Mouse (Mus musculus) right cerebral cortex, postnatal 25 days (tissue): ENCODE data around the gene Ccnl1.

ENCODE experiments used
- DNase-seq: peaks from one replicate; pipeline ENCODE4 v3.0.0; 2022

The Ccnl1 gene

DNA sequence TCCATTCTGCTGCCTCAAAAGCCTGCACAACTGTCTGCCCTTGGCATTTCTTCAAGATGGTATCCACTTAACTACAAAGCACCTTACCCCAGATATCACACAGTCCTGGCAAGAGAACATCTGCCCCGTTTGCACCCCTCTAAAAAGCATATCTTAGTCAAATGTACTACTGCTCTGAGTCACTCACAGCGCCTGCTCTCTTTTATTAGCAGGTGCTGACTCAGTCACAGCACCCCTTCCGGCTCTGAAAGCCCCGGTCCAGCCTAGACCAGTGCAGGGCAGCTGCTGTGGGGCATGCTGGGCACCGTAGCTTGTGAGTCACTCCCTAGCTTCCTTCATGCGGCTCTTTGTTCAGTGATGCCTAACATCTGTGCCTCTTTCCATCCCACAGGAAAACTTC is 35.6 kb downstream of the Ccnl1 start:
- peak; percentile 24 for DNase-seq

DNA sequence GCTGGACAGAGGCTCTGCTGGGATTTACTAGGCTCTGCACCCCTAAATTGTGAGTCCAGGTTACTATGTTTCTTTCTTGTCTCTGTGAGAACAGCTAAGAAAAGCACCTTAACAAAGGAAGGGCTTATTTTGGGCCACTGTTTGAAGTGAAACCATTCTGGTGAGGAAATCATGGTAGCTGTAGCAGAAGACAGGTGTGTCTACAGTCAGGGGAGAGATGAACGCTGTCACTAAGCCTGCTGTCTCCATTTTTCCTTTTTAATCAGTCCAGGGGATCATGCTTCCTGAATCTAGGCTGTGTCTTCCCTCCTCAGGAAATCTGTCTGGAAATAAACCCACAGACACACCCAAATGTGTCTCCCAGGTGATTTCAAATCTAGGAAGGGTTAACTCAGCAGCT is 36.4 kb downstream of the Ccnl1 start:
- no peak for DNase-seq

DNA sequence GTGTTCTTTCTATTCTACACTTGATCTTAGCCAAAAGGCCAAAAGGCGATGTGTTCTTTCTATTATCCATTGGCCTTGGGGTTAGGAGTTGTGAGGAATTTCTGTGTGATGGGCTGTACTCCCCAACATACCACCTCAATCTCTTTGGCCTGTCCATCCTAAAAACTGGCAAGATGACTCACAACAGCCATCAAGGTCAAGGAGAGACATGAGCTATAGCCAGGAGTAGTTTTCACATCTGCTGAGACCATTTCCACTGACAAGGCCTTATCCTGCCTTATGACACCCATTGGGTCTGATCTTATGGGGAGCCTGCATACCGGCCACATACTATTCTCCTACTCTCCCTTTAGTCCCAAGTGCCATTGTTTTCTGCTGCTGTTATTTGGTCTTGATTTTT is 39.0 kb downstream of the Ccnl1 start:
- DNase-seq, result no peak

DNA sequence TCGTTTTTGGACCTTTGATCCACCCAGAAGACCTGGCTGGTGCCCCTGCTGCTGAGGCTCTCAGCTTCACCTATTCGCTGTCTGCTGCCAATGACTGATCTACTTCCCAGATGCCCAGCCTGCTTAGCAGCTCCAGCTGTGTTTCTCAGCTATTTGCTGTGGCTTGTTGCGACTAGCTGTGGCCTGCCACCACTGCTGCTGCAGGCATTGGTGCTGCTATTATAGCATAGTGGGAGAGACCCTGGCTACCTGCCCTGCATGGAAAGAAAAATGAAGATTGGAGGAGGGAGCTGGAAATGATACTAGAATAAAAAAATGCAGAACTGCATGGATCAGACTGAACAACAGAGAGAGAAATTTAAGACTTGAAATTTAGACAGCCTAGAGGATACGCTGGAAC is 45.1 kb downstream of the Ccnl1 start:
- no peak for DNase-seq

DNA sequence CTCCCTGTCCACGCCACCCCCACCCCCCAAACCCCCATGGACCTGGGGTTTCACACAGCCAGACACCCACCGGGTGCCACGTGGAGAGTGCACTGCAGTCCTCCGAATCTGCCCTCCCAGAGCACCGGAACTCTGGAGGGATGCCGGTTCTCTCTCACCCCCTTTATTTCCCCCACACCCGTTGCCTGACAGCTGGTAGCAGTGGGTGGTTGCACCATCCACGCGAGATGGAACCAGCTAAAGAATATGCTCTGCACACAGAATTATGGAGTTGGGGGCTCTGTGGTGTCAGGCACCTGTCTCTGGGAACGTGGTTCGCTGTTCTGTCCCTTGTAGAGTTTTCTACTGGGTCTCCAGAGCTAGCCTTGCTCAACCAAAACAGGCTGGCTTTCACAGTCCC is 45.8 kb downstream of the Ccnl1 start:
- peak; percentile 28 for DNase-seq

DNA sequence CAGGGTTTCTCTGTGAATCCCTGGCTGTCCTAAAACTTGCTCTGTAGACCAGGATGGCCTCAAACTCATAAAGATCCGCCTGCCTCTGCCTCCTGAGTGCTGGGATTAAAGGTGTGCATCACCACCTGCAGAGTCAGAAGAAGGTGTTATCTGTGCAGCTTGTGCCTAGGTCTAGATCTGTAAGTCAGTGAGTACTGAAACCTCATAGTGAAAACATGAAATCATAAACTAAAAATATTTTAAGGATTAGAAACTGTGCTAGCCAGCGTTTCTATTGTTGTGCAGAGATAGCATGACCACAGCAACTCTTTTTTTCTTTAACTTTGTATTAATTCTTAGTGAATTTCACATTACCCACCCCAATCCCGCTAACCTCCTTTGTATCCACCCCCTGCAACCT is 46.8 kb downstream of the Ccnl1 start:
- DNase-seq, result no peak

DNA sequence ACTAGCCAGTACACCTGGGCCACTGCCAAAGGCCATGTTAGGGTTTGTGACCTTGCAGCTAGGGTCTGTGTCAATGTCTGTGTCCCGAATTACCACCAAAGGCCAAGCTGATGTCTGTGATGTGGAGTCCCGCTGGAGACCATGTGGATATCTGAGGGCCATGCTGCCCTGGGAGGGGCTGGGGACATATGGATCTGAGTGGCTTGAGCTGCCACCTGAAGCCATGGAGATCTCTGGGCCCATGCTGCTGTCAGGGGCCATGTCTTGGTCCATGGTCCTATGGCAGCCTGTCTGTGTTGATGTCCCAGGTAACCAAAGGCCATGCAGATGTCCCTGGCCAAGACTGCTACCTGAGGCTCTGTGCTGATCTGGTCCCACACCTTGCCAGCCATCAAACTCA is 48.6 kb downstream of the Ccnl1 start:
- no peak for DNase-seq

DNA sequence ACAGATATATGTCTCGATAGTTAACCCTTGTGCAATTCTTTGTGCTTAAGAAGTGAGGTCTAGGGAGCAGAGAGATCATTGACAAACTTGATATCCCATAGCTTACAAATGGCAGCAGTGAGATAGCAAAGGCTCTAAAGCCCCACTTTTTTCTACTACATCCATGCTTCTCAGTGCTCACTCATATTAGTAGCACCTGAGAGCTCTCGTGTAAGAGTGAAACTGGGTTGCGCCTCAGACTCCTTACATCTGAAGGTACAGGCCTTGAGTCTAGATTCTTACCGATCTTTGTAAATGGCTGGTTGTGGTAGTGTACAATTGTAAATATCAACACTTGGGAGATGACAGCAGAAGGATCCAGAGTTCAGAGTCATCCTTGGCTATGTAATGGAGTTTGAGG is 50.5 kb downstream of the Ccnl1 start:
- no peak for DNase-seq

DNA sequence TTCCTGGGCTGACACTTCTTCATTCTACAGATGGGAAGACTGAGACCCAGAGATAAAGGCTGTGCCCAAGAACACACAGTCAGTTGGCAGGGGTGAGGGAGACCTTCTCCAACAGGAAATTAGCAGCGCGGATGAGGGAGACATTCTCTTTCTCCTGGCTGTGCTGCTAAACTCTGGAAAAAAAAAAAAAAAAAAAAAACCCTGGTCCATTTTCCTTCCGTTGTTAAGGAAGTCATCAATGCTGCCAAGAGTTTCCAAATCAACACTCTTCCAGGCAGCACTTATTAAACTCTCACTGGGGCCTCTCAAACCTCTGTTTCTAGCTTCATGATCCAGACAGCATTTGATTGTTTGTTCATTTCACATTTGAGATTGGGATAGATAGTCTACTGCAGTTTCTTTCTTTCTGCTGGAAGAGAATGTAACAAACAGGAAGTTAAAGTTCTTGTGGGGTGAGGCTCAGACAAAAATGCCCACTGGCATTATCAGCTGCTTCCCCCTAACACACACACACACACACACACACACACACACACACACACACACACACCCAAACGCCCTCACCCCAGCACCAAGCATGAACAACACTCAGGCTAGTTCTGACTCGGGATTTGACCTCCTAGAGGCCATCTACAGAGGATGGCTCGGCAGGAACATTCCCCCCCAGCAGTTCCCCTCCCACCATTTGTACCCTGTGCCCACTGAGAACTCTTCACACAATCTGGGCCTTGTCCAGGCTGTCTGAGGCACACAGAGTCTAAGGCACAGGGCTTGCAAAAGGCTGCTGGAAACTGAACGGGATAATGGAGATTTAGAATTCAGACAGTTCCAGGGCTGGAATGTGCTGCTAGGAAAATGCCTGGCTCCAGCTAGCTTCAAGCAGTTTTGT is 52.5 kb downstream of the Ccnl1 start:
- DNase-seq, result no peak

DNA sequence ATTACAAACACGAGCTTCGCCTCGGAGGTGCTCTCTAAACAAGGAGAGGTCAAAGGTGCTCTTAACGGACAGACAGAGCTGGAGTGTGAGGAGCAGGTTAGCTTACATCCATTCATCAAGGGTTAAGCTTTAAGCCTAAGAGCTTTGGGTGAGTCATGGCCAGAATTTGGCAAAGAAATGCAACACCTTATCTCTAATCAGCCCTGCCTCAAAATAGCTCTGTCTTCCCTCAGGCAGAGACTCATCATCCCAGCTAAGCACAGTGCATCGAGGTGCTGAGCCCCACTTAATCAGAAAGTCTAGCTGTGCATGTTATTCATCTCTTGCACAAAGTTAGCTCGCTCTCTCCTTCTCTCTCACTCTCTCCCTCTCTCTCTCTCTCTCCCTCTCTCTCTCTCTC is 53.3 kb downstream of the Ccnl1 start:
- DNase-seq, result no peak

DNA sequence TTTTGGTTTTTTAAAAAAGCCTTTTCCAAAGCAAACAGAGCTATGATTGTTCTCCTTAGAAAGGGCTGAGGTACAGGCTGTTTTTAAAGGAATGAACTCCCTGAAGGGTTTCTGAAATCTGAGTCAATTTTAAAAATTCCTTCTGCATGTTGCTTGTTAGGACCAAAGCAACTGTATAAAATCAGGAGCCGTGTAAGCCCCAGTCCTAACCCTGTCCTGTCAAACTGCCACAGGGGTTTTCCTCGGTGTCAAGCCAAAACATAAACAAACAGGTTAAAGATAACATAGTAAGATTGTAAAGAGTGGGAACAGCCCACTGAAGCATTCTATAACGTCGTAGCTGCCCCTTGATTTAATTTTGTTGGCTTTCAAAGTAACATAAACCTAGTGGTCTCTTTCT is 53.9 kb downstream of the Ccnl1 start:
- no peak for DNase-seq

DNA sequence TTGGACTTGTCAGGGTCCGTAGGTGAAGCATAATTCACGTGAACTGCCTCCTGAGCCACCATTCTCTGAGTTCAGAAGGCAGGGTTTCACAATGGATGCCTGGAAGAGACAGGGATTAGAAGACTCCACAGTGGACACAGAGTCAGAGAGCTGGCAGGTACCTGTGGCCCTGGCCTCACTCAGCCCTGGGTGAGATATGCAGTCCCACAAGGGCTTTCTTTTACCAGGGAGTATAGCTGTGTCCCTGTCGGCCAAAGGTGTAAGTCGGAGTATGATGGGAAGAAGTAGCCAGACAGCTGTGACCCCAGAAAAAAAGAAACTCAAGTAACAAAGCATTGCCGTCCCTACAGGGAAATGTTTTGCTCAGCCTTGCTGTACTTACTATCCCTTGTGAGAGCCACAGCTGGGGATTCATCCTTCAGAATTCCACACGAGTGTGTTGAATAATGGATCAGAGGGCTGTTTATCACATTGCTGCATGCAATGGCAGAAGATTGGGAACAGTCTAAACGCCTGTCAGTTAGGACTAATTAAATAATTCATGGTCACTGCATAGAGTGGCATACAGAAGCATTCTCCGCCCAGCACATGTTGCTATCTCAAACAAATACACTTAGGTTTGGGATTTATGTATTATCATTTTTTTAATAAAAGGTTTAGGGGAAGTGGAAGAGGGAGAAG is 59.3 kb downstream of the Ccnl1 start:
- no peak for DNase-seq

DNA sequence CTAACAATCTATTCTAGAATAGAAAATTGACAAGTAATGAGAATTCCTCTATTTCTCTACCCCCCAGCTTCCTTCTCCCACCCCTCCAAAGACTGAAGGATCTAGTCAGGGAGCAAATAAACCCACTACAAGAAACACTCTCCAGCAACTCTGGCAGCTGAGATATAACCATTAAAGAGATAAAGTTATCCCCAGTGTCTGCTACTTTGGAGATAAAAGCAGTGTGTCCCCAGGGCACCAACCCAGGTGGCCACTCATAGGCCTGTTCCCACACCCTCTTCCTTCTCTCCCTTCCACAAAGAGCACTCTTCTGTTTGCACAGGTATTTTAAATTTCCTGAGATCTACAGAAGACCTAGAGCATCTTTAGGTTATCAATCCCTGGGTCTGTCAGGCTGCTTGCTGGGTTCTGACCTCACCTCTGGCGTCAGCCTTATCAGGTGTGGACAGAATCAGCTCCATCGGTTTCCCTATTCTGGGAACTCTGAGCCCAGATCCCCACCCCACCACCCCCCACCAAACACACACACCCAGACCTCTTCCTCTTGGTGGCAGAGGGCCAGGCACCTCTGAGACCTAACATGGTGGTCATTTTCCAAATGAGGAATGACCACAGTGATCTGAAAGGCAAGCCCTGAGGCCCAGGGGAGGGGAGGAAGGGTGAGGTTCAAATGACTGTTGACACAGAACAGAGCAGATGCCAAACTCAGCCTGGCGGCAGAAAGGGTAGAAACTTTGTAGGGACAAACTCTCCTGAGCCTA is 60.6 kb downstream of the Ccnl1 start:
- no peak for DNase-seq
